Mouse (Mus musculus) heart, adult 2 months (tissue): Measurements from ENCODE around the gene Filip1l.

Experiments
- CTCF ChIP-seq: fragments of 200-600 bp; IDR thresholded peaks from 2 replicates; pipeline ENCODE4 v1.8.1; 2022; ENCODE audit warnings: antibody characterized with exemption, mild to moderate bottlenecking, moderate library complexity
- EP300 ChIP-seq: fragments of 200-500 bp; IDR thresholded peaks from 2 replicates; pipeline ENCODE4 v1.6.1; 2011; ENCODE audit warnings: low read depth, low read length, control low read depth; ENCODE audit not compliant: insufficient read depth
- POLR2A ChIP-seq: fragments of 200-500 bp; IDR thresholded peaks from 2 replicates; pipeline ENCODE4 v1.6.1; 2011; ENCODE audit warnings: mild to moderate bottlenecking, low read depth, low read length, control low read depth; ENCODE audit not compliant: insufficient read depth

DNA sequence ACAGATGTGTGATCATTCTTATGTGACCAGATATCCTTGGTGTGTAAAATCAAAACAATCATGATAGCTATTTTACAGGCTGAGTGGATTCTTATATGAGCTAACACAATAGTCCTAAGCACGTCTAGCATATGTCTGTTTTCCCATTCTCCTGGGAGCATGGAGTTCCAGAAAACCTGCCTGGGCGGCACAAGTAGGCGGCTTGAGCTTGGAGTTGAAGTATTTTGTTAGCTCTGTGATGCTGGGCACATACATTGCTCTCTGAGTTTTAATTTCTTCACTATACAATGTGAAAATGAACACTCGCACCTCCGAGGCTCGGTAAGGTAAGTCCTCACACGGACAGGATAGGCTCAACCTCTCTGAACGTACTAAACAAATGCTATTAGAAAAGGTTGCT, 137.8 kb downstream of the Filip1l start:
- no peak for TF ChIP-seq CTCF
- no peak for TF ChIP-seq POLR2A
- TF ChIP-seq EP300, result no peak
